Mouse (Mus musculus): ENCODE data around the gene Ctcf. TPM values are rescaled to one million over a fixed set of nuclear protein-coding genes. Genes with fewer than 3 reads are reported as not detected.

The Ctcf gene
- polyA plus RNA-seq, 1 experiment from 2014 or later = 66.1 TPM

DNA sequence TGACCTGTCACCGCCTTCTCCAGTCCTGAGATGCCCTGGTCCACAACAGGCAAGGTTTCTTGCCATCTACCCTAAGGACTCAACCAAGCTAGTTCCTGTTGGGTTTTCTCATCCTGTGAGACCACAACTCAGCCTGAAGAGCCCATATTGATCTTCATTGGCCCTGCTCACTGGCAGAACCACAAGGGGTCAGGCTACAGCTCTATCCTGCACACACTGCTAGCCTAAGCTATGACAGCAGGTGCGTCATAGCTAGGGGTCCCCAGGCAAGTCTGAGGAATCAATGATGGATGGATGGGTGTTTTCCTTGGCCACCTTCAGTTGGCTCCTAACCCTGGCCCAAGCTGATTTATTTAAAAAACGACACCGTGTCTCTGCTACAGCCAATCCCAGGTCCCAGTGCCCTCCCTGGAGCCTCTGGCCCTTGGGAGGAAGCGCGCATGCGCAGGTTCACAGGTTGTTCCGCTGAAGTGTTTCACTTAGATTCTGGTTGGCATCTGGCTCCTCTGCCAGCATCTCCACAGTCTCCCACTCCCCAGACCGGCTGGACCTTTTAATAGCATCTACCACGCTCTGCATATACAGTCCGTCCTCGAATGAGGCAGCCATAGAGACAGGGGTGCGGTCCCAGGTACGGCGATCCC lies 80.1 kb downstream of the Ctcf start:
- H3K4me2 ChIP-seq = no peak overlapping the region
- 89% methylated on average over 15 of the region's 15 CpGs for WGBS
- no peak for ATAC-seq (ENCODE audit: insufficient number of reproducible peaks, low FRiP score)
- no peak overlapping the region for H3K27ac ChIP-seq (ENCODE audit: poor library complexity, severe bottlenecking)
- H3K36me3 ChIP-seq = peaks cover 6% of the 10 kb centered on the region
- H3K27me3 ChIP-seq (replicated peaks) = no peaks in the 10 kb centered on the region
- no peak overlapping the region for H3K4me3 ChIP-seq
- no peak overlapping the region for H3K9ac ChIP-seq
- H3K9me3 ChIP-seq (replicated peaks) = no peaks in the 10 kb centered on the region
- H3K4me1 ChIP-seq (replicated peaks) = no peaks in the 10 kb centered on the region

DNA sequence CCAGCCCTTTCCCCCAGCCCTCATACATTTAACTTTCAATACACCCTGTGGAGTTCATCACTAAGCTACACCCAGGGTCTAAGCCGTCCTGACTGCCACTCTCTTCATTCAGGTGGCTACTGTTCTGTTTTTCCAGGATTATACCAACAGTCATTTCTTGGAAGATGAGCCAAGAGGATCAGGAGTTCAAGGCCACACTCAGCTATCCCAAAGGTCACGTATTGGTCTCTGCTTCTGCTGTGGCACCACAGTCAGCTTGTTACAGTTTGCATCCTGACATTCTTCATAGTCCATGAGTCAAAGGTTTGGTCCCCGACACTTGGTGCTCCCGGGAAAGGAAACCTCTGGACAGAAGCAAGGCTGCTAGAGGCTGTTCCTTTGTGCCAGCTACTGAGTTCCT lies 83.3 kb downstream of the Ctcf start:
- no peak overlapping the region for H3K27ac ChIP-seq (ENCODE audit: poor library complexity, severe bottlenecking)
- H3K27me3 ChIP-seq (replicated peaks) = no peaks in the 10 kb centered on the region
- no peak overlapping the region for H3K9ac ChIP-seq
- 84% methylated on average over 4 of the region's 4 CpGs for WGBS
- peaks cover 19% of the 10 kb centered on the region for H3K36me3 ChIP-seq
- no peaks in the 10 kb centered on the region for H3K9me3 ChIP-seq (replicated peaks)
- no peak for ATAC-seq (ENCODE audit: insufficient number of reproducible peaks, low FRiP score)
- no peak overlapping the region for H3K4me3 ChIP-seq
- no peaks in the 10 kb centered on the region for H3K4me1 ChIP-seq (replicated peaks)
- H3K4me2 ChIP-seq = no peak overlapping the region

DNA sequence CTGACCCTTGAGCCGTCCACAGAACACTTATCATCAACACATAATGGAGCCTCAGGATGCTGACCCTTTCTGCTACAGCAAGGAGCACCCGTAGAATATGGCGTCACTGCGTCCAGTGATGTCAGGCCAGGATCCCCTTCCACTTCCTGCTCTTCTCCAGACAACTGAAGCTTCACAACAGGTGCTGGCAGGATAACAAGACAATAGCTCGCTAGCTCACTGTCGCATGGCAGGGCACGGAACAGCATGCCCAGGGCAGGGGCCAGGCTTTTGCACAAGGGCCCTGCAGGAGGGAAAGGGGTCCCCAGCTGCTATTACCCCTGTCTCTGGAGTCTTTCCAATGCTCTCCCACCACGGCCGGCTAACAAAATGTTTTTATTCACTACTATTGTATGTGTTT lies 86.5 kb downstream of the Ctcf start:
- 82% methylated on average over 9 of the region's 9 CpGs for WGBS
- peaks cover 31% of the 10 kb centered on the region for H3K36me3 ChIP-seq
- no peak overlapping the region for H3K4me3 ChIP-seq
- H3K9ac ChIP-seq = no peak overlapping the region
- no peak overlapping the region for H3K4me2 ChIP-seq
- H3K27ac ChIP-seq (ENCODE audit: poor library complexity, severe bottlenecking) = no peak overlapping the region
- ATAC-seq (ENCODE audit: insufficient number of reproducible peaks, low FRiP score) = no peak
- H3K9me3 ChIP-seq (replicated peaks) = no peaks in the 10 kb centered on the region
- no peaks in the 10 kb centered on the region for H3K27me3 ChIP-seq (replicated peaks)
- H3K4me1 ChIP-seq (replicated peaks) = peaks cover 4% of the 10 kb centered on the region; the same call in 1 of the 2 replicates

DNA sequence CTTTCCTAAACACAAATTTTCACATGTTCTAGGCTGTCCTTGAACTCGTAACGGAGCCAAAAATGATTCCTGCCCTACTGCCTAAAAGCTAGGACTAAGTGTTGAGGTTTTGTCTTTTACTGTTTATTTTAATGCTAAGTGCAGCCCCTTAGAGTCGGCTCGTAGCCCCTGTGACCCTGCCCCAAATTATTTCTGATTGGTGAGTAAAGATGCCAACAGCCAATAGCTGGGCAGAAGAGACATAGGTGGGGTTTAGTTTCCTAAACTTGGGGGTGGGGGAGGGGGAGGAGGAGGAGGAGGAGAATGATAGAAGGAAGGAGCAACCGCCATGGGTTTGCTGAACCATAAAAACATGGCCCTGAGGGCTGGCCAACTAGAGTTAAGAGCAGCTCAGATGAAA lies 89.4 kb downstream of the Ctcf start:
- Histone ChIP-seq H3K27ac (ENCODE audit: poor library complexity, severe bottlenecking) (no peak overlapping the region), H3K4me1 (replicated peaks) (peaks cover 7% of the 10 kb centered on the region; the same call in 1 of the 2 replicates), H3K4me2 (no peak overlapping the region), H3K9ac (no peak overlapping the region), H3K4me3 (no peak overlapping the region), H3K36me3 (peaks cover 32% of the 10 kb centered on the region), H3K27me3 (replicated peaks) (no peaks in the 10 kb centered on the region), H3K9me3 (replicated peaks) (no peaks in the 10 kb centered on the region)
- 70% methylated on average over 5 of the region's 5 CpGs for WGBS
- no peak for ATAC-seq (ENCODE audit: insufficient number of reproducible peaks, low FRiP score)

DNA sequence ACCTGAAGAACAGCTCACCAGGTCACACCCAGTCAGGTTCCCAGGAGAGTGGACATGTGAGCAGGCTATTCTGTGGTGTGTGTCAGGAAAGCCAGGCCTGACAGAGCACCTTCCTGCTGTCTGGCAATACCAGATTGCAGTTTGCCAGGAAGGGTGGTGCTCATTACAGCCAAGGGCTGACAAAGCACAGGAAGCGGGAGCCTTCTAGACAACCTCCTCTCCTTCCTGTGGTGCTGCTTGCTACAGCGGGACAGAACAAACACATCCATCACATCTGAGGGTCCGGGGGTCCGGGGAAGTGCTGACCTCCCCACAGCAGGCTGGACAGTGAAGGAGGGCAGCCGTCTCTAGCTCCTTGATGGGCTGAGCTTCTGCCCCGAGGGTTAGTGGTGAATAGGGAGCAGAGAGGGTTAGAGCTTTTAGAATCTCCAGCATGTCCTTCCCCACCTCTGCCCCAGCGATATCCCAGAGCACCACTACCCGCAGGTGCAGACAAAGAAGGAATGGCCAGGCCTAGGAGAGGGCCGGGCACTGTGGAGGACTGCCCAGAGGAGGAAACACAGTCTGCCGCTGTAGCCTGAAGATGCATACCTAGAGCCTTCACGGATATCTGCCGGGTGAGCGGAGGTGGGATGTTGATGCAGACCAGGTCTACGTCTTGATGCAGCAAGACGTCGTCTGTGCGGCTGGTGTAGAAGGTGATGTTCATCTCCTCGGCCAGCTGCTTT lies 91.2 kb downstream of the Ctcf start:
- H3K4me1 ChIP-seq (replicated peaks) = peaks cover 7% of the 10 kb centered on the region; the same call in 1 of the 2 replicates
- peaks cover 36% of the 10 kb centered on the region for H3K36me3 ChIP-seq
- H3K9me3 ChIP-seq (replicated peaks) = no peaks in the 10 kb centered on the region
- no peak overlapping the region for H3K4me3 ChIP-seq
- H3K27me3 ChIP-seq (replicated peaks) = no peaks in the 10 kb centered on the region
- ATAC-seq (ENCODE audit: insufficient number of reproducible peaks, low FRiP score) = peak; percentile 87
- H3K4me2 ChIP-seq = no peak overlapping the region
- H3K27ac ChIP-seq (ENCODE audit: poor library complexity, severe bottlenecking) = peak overlapping the region; percentile 71
- 68% methylated on average over 18 of the region's 18 CpGs for WGBS
- H3K9ac ChIP-seq = 0 out of 2 replicates have a peak overlapping the region, but pooled peaks have one; percentile 25

DNA sequence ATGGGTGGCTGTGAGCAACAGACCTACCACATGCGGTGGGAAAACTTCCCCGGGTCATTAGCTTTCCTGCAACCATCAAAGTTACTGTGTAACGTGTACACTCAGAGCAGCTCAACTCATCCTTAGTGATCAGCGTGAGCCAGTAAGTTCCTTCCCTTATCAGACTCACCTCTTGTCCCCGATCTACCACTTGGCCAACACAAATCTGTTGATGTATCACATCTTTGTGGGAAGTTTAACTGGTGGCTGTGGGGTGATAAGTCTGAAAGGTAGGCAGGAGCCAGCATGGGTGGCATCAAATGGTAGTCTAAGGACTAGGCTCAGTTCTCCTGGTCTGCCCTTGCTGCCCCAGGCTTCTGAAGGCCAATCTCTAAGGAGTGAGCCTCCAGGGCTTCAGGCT lies 95.8 kb downstream of the Ctcf start:
- Histone ChIP-seq H3K9ac (no peak overlapping the region), H3K27me3 (replicated peaks) (no peaks in the 10 kb centered on the region), H3K9me3 (replicated peaks) (no peaks in the 10 kb centered on the region), H3K4me2 (no peak overlapping the region), H3K4me1 (replicated peaks) (peaks cover 7% of the 10 kb centered on the region; the same call in 1 of the 2 replicates), H3K36me3 (peaks cover 11% of the 10 kb centered on the region), H3K4me3 (no peak overlapping the region), H3K27ac (ENCODE audit: poor library complexity, severe bottlenecking) (no peak overlapping the region)
- no peak for ATAC-seq (ENCODE audit: insufficient number of reproducible peaks, low FRiP score)
- 86% methylated on average over 5 of the region's 5 CpGs for WGBS

MicroRNAs encoded within 50 kb of the gene (microRNA counts, 519-probe panel; counts per million panel counts)
- microRNA mmu-miR-1966 = 3,428 counts per million, percentile 17 among the panel's probes with 10 or more counts

Small RNA genes lying within 50 kb of the gene (microRNA-seq; reads per million reads assigned to microRNA genes)
- gene Mir1966 = not detected

Other genes with a start within 250 kb of the Ctcf start
- gene Kctd19, start 223.1 kb upstream of the Ctcf start, polyA plus RNA-seq (2016; fragmentation: Nextera tagmentation; extraction: Ambion mirVana) = not detected in 2 replicates
- gene Lrrc36, start 223.0 kb upstream of the Ctcf start, polyA plus RNA-seq (2016; fragmentation: Nextera tagmentation; extraction: Ambion mirVana) = 0.13 TPM in 1 of 2 replicates, not detected in the other
- 13.8 and 14.4 TPM in 2 replicates for gene Tppp3, start 165.0 kb upstream of the Ctcf start, polyA plus RNA-seq (2016; fragmentation: Nextera tagmentation; extraction: Ambion mirVana)
- gene Zdhhc1, start 139.7 kb upstream of the Ctcf start, polyA plus RNA-seq (2016; fragmentation: Nextera tagmentation; extraction: Ambion mirVana) = 23.1 and 23.3 TPM in 2 replicates
- 1.7 and 1.9 TPM in 2 replicates for gene Hsd11b2, start 117.8 kb upstream of the Ctcf start, polyA plus RNA-seq (2016; fragmentation: Nextera tagmentation; extraction: Ambion mirVana)
- 51.4 and 52.9 TPM in 2 replicates for gene Atp6v0d1, start 70.5 kb upstream of the Ctcf start, polyA plus RNA-seq (2016; fragmentation: Nextera tagmentation; extraction: Ambion mirVana)
- 32.8 and 33.4 TPM in 2 replicates for gene Ripor1, start 31.3 kb upstream of the Ctcf start, polyA plus RNA-seq (2016; fragmentation: Nextera tagmentation; extraction: Ambion mirVana)
- 0.51 and 0.64 TPM in 2 replicates for gene Agrp, start 825 bp downstream of the Ctcf start, polyA plus RNA-seq (2016; fragmentation: Nextera tagmentation; extraction: Ambion mirVana)
- 0.45 and 0.54 TPM in 2 replicates for gene Carmil2, start 49.7 kb downstream of the Ctcf start, polyA plus RNA-seq (2016; fragmentation: Nextera tagmentation; extraction: Ambion mirVana)
- 37.6 and 38.1 TPM in 2 replicates for gene Acd, start 64.5 kb downstream of the Ctcf start, polyA plus RNA-seq (2016; fragmentation: Nextera tagmentation; extraction: Ambion mirVana)
- gene Pard6a, start 64.6 kb downstream of the Ctcf start, polyA plus RNA-seq (2016; fragmentation: Nextera tagmentation; extraction: Ambion mirVana) = 14.0 and 14.5 TPM in 2 replicates
- not detected in 2 replicates for gene 4933405L10Rik, start 71.1 kb downstream of the Ctcf start, polyA plus RNA-seq (2016; fragmentation: Nextera tagmentation; extraction: Ambion mirVana)
- gene Enkd1, start 71.6 kb downstream of the Ctcf start, polyA plus RNA-seq (2016; fragmentation: Nextera tagmentation; extraction: Ambion mirVana) = 13.5 and 14.5 TPM in 2 replicates
- gene Gfod2, start 122.1 kb downstream of the Ctcf start, polyA plus RNA-seq (2016; fragmentation: Nextera tagmentation; extraction: Ambion mirVana) = 10.2 and 10.9 TPM in 2 replicates
- 11.0 and 11.3 TPM in 2 replicates for gene Ranbp10, start 190.8 kb downstream of the Ctcf start, polyA plus RNA-seq (2016; fragmentation: Nextera tagmentation; extraction: Ambion mirVana)
- gene Tsnaxip1, start 191.2 kb downstream of the Ctcf start, polyA plus RNA-seq (2016; fragmentation: Nextera tagmentation; extraction: Ambion mirVana) = 0.14 and 0.15 TPM in 2 replicates
- gene Cenpt, start 216.7 kb downstream of the Ctcf start, polyA plus RNA-seq (2016; fragmentation: Nextera tagmentation; extraction: Ambion mirVana) = 42.8 and 46.9 TPM in 2 replicates
- 53.8 and 59.3 TPM in 2 replicates for gene Thap11, start 218.6 kb downstream of the Ctcf start, polyA plus RNA-seq (2016; fragmentation: Nextera tagmentation; extraction: Ambion mirVana)
- 201 and 224 TPM in 2 replicates for gene Nutf2, start 224.0 kb downstream of the Ctcf start, polyA plus RNA-seq (2016; fragmentation: Nextera tagmentation; extraction: Ambion mirVana)
- gene Edc4, start 244.3 kb downstream of the Ctcf start, polyA plus RNA-seq (2016; fragmentation: Nextera tagmentation; extraction: Ambion mirVana) = 42.2 and 43.9 TPM in 2 replicates

All from heart, embryonic 12.5 days (tissue).